Mouse (Mus musculus) CD4-positive, CD25-positive, alpha-beta regulatory T cell (primary cell): ENCODE data around the gene Cnksr3. TPM values are rescaled to one million over a fixed set of nuclear protein-coding genes. Genes with fewer than 3 reads are reported as not detected.

Experiments used
- polyA plus RNA-seq: library from polyadenylated mRNA; unstranded; fragments of 100-300 nt; shearing (Covaris generic); gene quantifications from one replicate; pipeline ENCODE4 v1.2.1, GENCODE M21; 2017

Cnksr3 gene
- 16.3 TPM for polyA plus RNA-seq

DNA sequence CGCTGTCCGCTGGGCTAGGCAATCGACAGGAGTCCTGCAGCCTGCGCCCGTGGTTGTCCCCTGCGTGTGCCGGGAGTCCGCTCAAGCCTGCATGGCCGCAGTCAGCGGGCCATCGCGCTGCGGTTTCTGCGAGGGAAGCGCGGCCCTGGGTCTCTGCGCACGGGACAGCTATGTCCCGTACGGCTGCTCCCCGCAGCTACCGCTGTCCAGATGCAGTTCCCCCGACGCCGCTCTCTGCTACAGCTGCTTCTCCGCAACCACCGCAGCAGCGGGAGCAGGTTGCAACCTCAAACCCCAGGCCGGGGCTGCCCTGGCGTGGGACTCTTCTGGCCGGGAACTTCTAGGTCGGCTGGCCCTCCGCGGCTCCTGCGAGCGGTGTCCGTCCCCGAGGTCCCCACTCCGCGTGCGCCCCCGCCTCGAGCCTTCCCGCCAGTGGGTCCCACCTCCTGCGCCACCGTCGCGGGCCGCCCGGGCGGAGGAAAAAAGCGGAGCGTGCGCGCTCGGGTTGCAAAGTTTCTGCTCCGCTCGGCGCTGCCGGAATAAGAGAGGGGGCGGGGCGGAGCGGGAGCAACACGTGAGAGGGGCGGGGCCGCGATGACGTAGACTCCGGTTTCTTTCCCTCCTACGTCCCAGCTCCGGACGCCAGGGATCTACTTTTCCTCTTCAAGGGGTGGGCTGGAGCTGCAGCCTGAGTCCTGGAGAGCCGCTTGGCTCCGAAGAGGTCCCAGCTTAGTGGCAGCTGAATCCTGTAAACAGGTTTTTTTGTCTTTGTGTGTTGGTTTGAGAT, at the start of gene Cnksr3:
Gene Cnksr3, minus strand, starts transcription at position 542 of the 787 bp plus-strand sequence.

Other genes starting within 250 kb of the Cnksr3 start
- gene Ipcef1, start 159.8 kb downstream of the Cnksr3 start, polyA plus RNA-seq = 103 TPM